Mouse (Mus musculus) hindlimb bud, embryonic 11.5 days (tissue): ENCODE results near the gene D16Ertd472e.

ENCODE experiments used
- DNase-seq: peaks from one replicate; pipeline ENCODE4 v3.0.0-alpha.2; 2012; ENCODE audit warnings: low read depth, low spot score; ENCODE audit errors: extremely low spot score

D16Ertd472e gene

DNA sequence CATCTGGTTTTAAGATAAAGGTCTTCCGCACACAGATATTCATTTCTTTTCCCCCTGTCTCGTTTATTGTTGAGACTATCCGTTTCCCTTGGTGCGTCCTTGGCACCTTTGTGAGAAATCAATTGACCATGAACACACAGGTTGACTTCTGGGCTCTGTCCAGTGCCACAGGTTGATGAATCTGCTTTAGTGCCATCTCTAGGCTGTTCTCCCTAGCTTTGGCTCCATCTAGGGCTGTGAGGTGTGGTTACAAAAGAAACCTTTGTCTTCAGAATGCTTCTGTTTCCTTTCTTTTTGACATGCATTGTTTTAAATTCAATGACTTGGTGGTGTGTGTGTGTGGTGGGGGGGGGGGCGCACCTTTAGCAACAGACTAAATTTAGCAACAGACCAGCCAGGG lies 85.7 kb downstream of the D16Ertd472e start:
- DNase-seq: no peak
